Mouse (Mus musculus) NIH3T3 (cell line): ENCODE data around the gene Cubn.
A peak's percentile ranks its signal among the peaks of the same experiment; 100 is the strongest.

Source experiments
- DNase-seq: peaks from one replicate; pipeline ENCODE4 v3.0.0-alpha.2; 2012; ENCODE audit warnings: low read depth

Cubn gene

DNA sequence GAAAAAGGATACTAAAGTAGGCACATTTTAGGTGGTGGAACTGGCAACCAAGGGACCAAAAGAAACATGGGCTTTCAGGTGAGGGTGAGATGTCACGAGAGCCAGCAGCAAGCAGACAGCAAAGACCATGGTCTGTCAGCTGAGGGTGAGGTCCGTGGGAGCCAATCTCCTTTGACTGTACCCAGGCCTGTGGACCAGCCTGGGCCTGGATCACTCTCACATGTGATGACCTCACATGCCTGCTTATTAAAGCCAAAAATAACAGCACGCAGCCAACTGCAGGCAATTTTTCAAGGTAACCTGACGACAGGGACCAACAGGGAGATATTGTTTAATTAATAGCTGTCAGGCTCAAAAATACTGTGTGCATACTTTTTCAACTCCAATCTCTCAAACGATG is 255.9 kb downstream of the Cubn start:
- peak; percentile 58 for DNase-seq

DNA sequence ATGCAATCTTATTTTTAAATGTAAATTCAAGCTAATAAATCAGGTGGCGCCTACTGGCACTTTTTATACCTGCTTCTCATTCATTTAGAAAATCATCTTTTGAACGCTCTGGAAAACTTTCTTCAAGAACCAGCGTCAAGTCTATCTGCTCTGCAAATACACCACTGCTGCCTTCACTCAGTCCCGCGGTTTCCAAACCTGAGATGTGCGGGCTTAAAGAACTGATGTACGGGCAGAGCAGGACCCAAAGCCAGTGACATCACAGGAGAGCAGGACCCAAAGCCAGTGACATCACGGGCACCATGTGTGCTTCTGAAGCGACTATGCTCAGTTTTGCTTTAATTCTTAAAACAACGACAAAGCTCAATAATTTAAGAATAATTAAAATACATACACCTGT is 256.8 kb downstream of the Cubn start:
- DNase-seq, result no peak

DNA sequence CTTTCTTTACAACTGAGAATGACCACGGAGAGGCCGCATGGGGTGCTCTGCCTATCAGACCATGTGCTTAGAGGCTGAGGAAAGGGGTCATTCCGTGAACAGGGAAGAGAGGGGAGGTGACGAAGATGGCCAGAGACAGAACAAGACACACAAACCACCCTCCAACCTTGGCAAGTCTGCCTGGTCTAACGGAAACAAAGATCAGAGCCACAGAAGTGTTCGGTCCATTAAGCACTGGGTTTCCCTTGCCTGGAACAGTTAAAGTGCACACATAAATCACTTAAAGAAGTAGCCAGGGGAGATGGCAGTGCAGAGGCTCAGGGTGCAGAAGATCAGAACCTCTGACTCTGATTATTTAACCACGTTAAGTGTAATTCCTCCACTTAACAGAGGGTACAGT is 257.7 kb downstream of the Cubn start:
- no peak for DNase-seq

DNA sequence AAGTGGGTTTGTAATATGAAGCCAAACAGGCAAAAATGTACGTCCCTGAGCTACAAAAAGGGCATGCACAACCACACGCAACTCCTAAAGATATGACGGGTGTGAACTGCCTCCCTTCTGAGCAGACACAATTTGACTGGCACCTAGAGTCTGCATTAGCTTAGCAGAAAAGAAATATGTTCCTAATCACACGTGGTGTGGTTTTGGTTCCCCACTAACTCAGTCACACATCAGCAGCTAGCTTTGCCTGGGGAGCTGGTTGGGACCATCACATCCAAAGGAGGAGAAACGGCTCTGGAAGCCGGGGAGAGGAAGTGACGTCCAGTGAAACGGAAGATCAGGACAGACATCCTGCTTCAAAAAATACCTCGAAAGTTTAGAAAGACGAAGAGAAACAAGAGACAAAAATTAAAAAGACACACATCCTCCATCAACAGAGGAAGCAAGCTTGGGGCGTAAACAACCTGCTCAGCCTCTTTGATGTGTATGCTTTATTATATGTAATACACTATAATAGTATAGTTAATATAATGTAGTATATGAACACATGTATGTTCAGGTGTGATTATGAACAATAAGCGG is 258.3 kb downstream of the Cubn start:
- no peak for DNase-seq

DNA sequence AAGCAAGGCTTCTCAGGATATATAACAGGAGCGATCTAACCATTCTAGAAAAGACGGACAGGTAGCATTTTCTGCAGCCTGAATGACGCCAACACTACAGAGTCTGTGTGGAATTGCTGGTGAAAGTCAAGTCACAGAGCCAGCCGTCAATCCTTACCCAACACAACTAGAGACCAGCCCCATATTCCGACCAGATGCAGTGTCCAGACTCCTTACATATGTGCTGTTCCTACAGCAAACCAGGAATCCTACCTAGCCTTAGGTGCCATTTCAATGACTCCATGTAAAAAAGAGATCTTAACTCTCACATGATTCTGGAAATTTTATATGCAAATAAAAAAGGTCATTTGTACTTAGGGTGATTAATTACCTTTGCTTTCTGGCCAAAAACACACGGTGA is 259.3 kb downstream of the Cubn start:
- DNase-seq, result no peak

DNA sequence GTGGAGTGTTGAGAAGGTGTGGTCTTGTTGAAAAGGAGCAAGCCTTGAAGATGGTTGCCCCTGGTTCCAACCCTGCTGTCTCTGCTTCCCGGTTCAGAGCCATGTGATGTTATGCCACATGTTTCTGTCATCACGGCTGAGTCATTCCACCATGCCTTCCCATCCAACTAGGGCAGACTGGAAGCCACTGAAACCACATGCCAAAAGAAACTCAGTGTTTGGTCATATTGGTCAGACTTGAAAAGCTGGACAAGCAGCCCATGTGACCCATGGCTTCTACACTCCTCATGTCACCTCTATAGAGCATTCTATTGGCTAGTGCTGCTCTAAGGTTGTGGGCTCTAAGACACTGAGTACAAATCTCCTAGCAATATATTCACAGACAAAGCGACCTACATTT is 261.9 kb downstream of the Cubn start:
- peak; percentile 13 for DNase-seq
